11 mouse cellular contexts compared by ENCODE assay signal in genomic region chr4:45736215-45736815, GRCm38 (mm10).
DNase-seq lines count a peak whose midpoint lies in the region; ATAC-seq lines count a peak whose summit lies in the region.
"Had no signal": no experiment of that assay in that cellular context is flagged by ENCODE, and none has a peak within 500 bp of the region (broad histone marks: within the 10 kb centered on the region; RNA-seq: fewer than 3 reads in every experiment).

No protein-coding gene starts in this region.

- H3K9me3 ChIP-seq in heart, embryonic 13.5 days: no peaks in the 10 kb centered on the region
- no peaks in the 10 kb centered on the region for H3K9me3 ChIP-seq in hindbrain, embryonic 16.5 days (ENCODE audit: control insufficient read depth, low read length)
- H3K9me3 ChIP-seq in stomach, embryonic 16.5 days (replicated peaks; ENCODE audit: control insufficient read depth, low read length): no peaks in the 10 kb centered on the region
- H3K9me3 ChIP-seq: megakaryocyte, embryonic 14.5 days had no signal

- H3K4me3 ChIP-seq in heart, embryonic 13.5 days: no peak overlapping the region
- H3K4me3 ChIP-seq in hindbrain, embryonic 16.5 days (ENCODE audit: low read length): no peak overlapping the region
- H3K4me3 ChIP-seq in stomach, embryonic 16.5 days (replicated peaks; ENCODE audit: low read length): no peak overlapping the region
- H3K4me3 ChIP-seq: megakaryocyte, embryonic 14.5 days had no signal

- WGBS in heart, embryonic 13.5 days: 54% methylated on average over 10 of the region's 10 CpGs
- WGBS in hindbrain, embryonic 16.5 days: 26% methylated on average over 10 of the region's 10 CpGs
- WGBS in stomach, embryonic 16.5 days: 42% methylated on average over 10 of the region's 10 CpGs

- DNase-seq in heart, adult 8-10 months (ENCODE audit: low spot score): no peak
- peak; percentile 27 to 60 for DNase-seq in lung, postnatal 4 days
- DNase-seq in lung, postnatal 36 days: no peak
- DNase-seq in right cerebral cortex, postnatal 14 days: no peak
- no peak for DNase-seq in spleen, postnatal 10 days (ENCODE audit: low spot score in 2 of 2)
- DNase-seq: cerebellum, adult 9-10 months had no signal

- peaks cover 22% of the 10 kb centered on the region for H3K4me1 ChIP-seq in heart, embryonic 13.5 days
- peaks cover 21% of the 10 kb centered on the region for H3K4me1 ChIP-seq in hindbrain, embryonic 16.5 days (ENCODE audit: control insufficient read depth, insufficient read depth, low read depth, low read length)
- H3K4me1 ChIP-seq in stomach, embryonic 16.5 days (ENCODE audit: control insufficient read depth, insufficient read depth, low read length): 0 out of 2 replicates have a peak, but pooled peaks cover 2% of the 10 kb centered on the region
- H3K4me1 ChIP-seq: megakaryocyte, embryonic 14.5 days had no signal

- no peak overlapping the region for H3K9ac ChIP-seq in heart, embryonic 13.5 days
- no peak overlapping the region for H3K9ac ChIP-seq in hindbrain, embryonic 16.5 days (ENCODE audit: low read depth, low read length)
- no peak overlapping the region for H3K9ac ChIP-seq in stomach, embryonic 16.5 days (ENCODE audit: low read length)

- no peak for ATAC-seq in heart, embryonic 13.5 days (ENCODE audit: extremely low read depth, insufficient number of reproducible peaks, low FRiP score, low TSS enrichment)
- ATAC-seq in hindbrain, embryonic 16.5 days: peak; percentile 14; the same call in 1 of the 2 replicates
- no peak; the same call in 1 of the 2 replicates for ATAC-seq in stomach, embryonic 16.5 days (ENCODE audit: insufficient read depth, low FRiP score)

- no peaks in the 10 kb centered on the region for H3K36me3 ChIP-seq in heart, embryonic 13.5 days
- no peaks in the 10 kb centered on the region for H3K36me3 ChIP-seq in hindbrain, embryonic 16.5 days (ENCODE audit: control insufficient read depth, insufficient read depth, low read length)
- H3K36me3 ChIP-seq in stomach, embryonic 16.5 days (ENCODE audit: control insufficient read depth, insufficient read depth, low read length): no peaks in the 10 kb centered on the region

- no peak overlapping the region for H3K4me2 ChIP-seq in heart, embryonic 13.5 days
- H3K4me2 ChIP-seq in hindbrain, embryonic 16.5 days (ENCODE audit: low read length): no peak overlapping the region
- H3K4me2 ChIP-seq in stomach, embryonic 16.5 days (ENCODE audit: low read depth, low read length): no peak overlapping the region
- H3K4me2 ChIP-seq: heart, embryonic 11.5 days had no signal

- 0 out of 2 replicates have a peak overlapping the region, but pooled peaks have one; percentile 3 for H3K27ac ChIP-seq in heart, embryonic 13.5 days (replicated peaks)
- peak overlapping the region; percentile 41; the same call in 1 of the 2 replicates for H3K27ac ChIP-seq in hindbrain, embryonic 16.5 days (ENCODE audit: low read depth, low read length)
- H3K27ac ChIP-seq in stomach, embryonic 16.5 days (ENCODE audit: low read length): peak overlapping the region; percentile 36; the same call in 1 of the 2 replicates

- H3K27me3 ChIP-seq in heart, embryonic 13.5 days (replicated peaks): peaks cover 8% of the 10 kb centered on the region; the same call in 1 of the 2 replicates
- H3K27me3 ChIP-seq in hindbrain, embryonic 16.5 days (replicated peaks; ENCODE audit: control insufficient read depth, insufficient read depth, low read length): no peaks in the 10 kb centered on the region
- no peaks in the 10 kb centered on the region for H3K27me3 ChIP-seq in stomach, embryonic 16.5 days (ENCODE audit: control insufficient read depth, insufficient read depth, low read length)

Comparison
In these comparisons a context has a peak if more than half of its experiments do, and no peak if none do; other contexts are left out.
1. DNase-seq: peak in lung, postnatal 4 days (2 of 2); none in heart, adult 8-10 months (single experiment), lung, postnatal 36 days (single experiment), right cerebral cortex, postnatal 14 days (single experiment) and spleen, postnatal 10 days (0 of 2).
2. Peak in every context shown above with its lines, with median percentiles within 50 percentile points of each other: H3K27ac ChIP-seq.